Mouse (Mus musculus) cerebellum, adult 11 months (tissue): Measurements from ENCODE around the gene Madcam1.
A peak's percentile ranks its signal among the peaks of the same experiment; 100 is the strongest.

ENCODE experiments used
- DNase-seq: peaks from one replicate; pipeline ENCODE4 v3.0.0; 2022

Gene Madcam1

GRCm38 (mm10) chr10:79668771-79669575, 4.6 kb downstream of the Madcam1 start, which contains the start of gene Tpgs1:
Tpgs1 (plus strand) TSS chr10:79669369.
- DNase-seq: peak; percentile 89

DNA sequence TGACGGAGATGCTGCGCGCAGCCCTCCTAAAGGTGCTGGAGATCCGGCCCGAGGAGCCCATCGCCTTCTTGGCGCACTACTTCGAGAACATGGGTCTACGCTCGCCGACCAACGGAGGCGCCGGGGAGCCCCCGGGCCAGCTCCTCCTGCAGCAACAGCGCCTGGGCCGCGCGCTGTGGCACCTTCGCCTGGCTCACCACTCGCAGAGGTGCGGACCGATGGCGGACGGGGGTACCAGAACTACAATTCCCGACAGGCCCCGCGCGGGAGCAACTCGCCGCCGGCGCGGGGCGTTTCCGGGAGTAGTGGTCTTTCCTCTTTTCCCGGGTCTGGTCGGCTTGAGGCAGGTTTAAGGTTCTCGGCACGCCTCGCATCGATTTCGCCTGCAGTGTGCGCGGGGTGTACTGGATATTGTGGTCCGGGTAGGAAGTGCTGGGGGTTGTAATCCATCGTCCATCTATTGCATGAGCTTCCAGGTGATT, 5.3 kb downstream of the Madcam1 start:
- DNase-seq: peak; percentile 76

DNA sequence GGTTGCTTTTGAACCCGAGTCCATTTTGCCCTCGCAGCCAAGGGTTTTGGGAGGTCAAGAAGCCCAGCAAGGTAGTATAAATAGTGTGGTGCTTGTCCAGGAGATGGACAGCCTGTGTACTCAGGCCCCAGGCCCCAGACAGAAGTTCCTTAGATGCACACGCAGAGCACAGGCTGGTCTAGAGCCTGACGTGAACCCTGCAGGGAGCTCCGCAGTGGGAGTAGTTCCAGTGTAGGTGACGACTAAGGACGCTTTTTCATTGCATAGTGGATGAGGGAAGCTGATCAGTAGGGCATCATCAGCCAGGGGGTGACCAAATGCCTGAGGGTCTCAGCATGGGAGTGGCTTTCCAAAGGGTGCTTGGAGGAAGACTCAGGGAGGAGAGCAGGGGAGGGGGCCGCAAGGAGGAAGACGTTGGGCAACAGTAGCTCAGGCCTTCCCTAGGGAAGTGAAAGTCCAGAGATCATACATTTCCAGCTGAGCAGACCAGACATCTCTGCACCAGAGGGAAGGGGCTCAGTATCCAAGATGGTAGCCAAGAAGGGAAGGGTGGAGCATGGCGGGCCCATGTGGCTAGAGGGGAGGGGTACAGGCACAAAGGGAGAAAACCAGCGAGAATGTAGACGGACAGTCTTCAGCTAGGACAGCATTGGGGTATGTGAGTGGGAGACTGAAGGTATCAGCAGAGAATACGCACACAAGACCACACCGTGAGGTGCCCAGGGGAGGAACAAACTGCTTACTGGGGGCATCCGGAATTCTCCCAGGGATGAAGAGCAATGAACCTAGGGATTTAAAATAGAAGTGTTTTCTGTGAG, 5.9 kb downstream of the Madcam1 start:
- no peak for DNase-seq

DNA sequence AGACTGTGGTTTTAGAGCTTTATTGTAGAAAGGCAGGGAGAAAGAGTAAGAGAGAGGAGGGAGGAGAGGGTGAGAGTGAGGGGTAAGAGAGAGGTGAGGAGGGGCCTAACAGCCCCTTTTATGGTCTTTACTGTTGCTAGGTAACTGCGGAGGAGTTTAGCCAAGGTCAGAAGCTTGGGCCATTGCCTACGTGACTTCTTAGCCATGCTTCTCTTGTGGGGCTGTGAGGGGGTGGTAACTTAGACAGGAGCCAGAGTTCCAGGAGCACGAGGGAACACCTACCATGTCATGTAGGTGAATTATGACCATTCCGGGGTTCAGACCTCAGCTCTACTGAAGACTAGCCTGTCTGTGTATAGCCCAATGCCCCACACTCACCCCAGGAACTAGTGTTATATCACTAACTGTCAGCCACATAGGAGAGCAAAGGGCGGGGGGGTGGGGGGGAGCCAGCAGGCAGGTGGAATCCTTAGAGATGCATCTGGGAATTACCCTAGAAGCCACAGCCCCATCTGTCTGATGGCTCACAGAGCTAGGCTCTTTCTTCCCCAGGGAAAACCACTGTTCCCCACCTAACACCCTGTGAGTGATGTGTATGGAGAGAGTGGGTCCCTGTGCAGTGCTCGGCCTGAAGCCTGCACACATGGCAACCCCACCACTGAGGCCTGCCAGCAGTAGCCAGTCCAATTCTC, 7.2 kb downstream of the Madcam1 start:
- no peak for DNase-seq

- no peak for DNase-seq
These were observed 7.7 kb downstream of the Madcam1 start for GRCm38 (mm10) chr10:79672088-79672455.

DNA sequence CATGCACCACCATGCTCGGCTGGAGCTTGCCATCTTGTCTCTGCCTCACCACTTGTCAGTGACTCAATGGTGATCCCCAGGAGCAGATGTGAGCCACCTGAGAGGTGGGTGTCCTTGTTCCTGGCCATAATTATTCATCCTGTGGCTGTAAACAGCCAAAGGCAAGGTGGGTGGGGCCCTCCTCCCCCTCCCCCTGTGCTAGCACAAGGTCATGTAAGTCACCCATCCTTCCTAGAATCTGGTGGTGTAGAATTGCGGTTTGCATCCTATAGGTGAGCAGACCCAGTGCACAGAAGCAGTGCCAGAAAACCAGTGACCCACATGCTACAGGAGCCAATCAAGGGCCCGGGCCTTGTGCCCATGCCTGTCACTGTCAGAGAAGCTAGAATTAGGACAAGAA, 8.7 kb downstream of the Madcam1 start:
- DNase-seq: peak; percentile 14

GRCm38 (mm10) chr10:79675346-79676035, 11.1 kb downstream of the Madcam1 start:
- peak; percentile 25 for DNase-seq

DNA sequence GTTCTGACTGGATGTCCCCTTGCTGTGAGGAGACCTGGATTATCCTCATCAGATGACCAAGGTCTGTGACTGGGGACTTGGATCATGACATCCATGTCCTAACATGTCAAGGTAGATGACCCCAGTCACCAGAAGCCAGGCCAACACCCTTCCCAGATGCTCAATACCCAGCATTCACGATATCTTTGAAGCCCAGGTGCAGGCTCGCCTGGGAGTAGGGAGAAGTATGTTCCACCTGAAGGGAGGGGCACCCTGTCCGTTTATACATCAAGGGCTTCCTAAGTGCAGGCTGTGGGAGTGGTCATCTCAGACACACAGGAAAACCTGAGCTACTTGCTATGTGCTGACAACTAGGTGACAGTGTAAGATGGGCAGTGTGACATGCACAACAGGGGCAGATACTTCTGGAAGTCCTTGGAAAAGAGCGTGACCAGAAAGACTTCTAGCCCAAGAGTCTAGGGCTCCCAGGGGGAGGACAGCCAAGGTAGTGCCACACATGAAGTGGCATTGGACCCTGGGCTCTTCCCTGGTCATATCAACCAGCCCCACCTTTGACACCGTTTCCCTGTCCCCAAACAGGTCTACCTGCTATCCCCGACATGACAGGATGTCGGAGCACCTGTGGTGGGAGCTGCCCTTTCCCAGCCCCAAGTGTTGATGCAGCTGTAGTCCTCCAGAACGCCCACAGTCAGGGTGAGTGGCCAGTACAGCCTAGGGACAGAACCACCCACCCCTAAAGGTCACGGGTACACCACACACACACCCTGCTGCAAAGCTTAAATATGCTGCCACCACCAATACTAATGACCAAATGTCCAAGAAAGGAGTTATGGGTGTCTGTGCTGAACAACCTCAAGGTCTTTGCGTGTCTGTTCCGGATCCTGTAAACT, 16.5 kb downstream of the Madcam1 start:
- peak; percentile 58 for DNase-seq

DNA sequence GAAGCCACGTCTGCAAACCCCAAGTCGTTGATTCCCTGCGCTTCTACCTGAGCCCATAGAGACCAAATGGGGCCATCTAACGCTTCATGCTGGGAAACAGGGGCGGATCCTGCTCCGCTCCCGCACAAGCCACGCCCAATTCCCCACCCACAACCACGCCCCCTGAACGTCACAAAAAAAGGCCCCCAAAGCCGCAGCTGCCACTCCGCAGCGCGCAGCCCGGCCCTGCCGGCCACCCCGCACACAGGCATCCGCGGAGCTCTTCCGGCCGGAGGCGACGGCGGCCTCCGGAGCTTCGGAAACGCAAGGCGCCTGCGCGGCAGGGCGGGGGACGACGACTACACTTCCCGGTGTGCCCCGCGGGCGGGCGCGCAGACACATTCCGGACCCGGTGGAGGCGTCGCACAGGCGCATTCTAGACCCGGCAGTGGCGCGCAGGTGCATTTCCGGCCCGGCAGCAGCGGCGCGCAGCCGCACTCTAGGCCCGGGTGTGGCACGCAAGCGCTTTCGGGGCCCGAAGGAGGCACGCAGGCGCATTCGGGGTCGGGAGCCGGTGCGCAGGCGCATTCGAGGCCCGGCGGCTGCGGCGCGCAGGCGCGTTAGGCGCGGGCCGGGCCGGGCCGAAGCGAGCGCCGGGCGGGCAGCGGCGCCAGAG, 17.4 kb downstream of the Madcam1 start, which contains the start of gene Cdc34:
Gene Cdc34, plus strand, starts transcription at position 605 of the 655 bp plus-strand sequence.
- peak; percentile 100 for DNase-seq

GRCm38 (mm10) chr10:79682551-79682915, 18.2 kb downstream of the Madcam1 start:
- peak; percentile 55 for DNase-seq

GRCm38 (mm10) chr10:79682916-79683582, 18.7 kb downstream of the Madcam1 start:
- DNase-seq: peak; percentile 56

DNA sequence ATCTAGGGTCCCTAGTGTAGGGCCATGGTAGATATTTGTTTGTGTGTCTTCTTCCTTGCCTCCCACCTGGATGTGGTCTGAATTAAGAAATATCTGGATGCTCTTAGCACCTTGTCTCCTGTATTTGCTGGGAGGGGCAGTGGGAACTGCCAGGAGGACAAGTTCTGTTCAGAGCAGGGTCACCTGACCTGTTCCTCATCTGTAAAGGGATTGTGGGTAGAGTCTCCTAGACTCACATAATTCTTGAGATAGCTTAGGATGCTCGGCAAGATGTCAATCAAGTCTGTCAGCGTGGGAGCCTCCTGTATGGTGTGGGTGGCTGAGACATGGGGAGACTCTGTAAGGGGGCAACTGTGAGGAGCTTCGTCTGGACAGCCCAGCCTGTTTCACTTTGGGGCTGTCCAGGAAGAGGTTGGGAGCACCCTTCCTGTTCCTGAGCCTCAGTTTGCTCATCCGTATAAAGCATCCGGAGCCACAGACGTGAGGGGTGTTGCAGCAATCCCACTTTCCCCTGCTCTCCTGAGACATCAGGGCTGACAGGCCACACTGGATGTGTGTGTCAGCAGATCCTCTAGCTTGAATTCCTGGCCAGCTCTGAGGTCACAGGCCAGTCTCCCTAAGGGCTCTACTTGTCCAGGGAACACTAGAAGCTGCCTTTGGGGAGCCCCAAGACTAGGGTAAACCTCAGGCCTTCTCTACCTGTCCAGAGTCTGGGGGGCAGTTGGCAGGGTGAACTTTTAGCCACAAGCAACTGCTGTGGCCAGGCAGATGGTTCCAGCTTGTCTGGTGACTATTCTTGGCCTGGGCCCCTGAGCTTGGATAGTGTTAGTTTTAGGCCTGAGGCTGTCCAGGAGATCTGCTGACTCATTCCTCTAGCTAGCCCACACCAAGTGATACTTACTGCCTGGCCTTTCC, 19.6 kb downstream of the Madcam1 start:
- DNase-seq: peak; percentile 20

DNA sequence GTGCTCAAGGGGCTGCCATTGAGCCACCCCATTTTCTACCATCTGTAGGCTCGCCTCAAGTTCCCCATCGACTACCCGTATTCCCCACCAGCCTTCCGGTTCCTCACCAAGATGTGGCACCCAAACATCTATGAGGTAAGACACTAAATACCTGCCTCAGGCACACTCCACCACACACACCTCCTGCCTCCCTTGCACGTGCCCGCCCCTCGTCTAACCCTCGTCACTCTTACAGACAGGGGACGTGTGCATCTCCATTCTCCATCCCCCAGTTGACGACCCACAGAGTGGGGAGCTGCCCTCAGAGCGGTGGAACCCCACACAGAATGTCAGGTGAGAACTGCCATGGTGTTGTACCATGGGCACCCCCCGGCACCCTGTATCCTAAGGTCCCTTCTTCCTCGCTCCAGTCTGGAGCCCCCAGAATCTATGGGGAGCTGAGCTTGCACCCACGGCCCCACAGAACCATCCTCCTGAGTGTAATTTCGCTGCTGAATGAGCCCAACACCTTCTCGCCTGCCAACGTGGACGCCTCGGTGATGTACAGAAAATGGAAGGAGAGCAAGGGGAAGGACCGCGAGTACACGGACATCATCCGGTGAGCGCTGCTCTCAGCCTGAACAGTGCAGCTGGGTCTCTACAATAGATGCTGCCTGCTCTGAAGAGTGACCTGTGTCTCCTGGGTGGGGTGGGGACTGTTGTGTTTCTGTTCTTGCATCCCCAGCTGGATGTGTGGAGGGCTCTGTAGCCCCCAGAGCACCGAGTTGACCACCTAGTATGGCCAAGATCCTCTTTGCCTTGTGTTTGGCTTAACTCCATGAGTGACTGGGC, 20.6 kb downstream of the Madcam1 start:
- DNase-seq: peak; percentile 17

DNA sequence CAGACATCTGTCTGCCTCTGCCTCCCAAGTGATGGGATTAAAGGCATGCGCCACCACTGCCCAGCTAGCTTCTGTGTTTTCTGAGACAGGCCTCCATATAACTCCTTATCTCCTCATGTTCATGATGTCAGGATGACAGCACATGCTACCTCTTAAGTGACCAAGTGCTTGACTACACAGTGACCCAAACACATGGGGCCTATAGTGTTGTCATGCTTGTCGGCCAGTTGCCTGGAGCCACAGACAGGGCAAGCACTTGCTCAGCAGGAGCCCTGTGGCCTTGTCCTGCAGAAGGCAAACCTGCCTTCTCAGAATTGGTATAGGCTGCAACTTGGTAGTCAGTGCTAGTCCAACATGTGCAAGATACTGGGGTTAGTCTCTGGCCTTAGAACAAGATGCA, 21.9 kb downstream of the Madcam1 start:
- no peak for DNase-seq

DNA sequence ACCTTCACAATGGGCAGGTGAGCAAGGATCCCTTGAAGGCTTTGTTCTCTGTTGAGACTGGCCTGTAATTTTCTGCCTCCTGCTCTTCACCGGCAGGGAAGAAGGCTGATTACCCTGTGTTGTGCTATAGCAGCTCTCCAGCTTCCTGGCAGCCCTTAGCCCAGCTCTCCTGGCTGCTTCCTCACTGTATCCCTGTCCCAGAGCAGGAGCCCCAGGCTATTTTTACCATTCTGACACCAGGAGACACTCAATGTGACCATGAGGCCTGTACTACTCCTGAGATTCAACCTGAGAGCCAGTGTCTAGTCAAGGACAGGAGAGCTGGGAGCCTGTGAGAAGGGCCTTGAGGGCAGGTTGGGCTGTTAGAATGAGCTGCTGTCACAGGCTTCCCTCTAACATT, 22.3 kb downstream of the Madcam1 start:
- DNase-seq: no peak

GRCm38 (mm10) chr10:79687513-79687912, 23.2 kb downstream of the Madcam1 start:
- DNase-seq: no peak

GRCm38 (mm10) chr10:79688720-79689119, 24.4 kb downstream of the Madcam1 start, which contains the start of gene Gzmm:
Gzmm (plus strand) TSS chr10:79689020.
- no peak for DNase-seq

- no peak for DNase-seq
These were observed 24.8 kb downstream of the Madcam1 start for GRCm38 (mm10) chr10:79689178-79689577.
